Mouse (Mus musculus) liver, embryonic 14.5 days (tissue): ENCODE measurements at regions not wholly inside any gene's neighbourhood (a gene's known extent, or its start where the extent isn't known, plus 50 kb on each side); places are given as distances from the start of the nearest gene placed in this dataset.

Source experiments
- CTCF ChIP-seq: IDR thresholded peaks from 2 replicates; pipeline ENCODE4 v1.5.1; 2016; ENCODE audit warnings: antibody characterized with exemption, low read depth, control low read depth
- EP300 ChIP-seq: IDR thresholded peaks from 2 replicates; pipeline ENCODE4 v1.6.1; 2016; ENCODE audit warnings: antibody characterized with exemption, low read depth

DNA sequence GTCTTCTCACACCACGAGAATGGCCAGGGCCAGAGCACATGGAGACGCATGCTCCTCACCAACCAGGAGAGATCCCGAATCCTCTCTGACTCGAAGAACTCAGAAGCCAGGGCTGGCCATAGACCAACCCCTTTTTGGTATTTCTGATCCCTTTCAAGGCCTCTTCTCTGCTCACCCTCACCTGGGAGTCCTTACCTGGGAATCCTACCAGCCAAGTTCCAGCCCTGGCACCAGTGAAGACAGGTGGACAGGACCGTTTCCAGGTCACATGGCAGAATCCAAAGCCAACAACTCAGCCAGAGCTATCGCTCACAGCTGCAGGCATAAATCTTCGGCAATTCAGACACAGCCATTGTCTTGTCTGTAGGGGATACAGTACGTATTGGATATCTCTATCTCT lies 626.2 kb upstream of the Fam19a5 start:
- TF ChIP-seq EP300 (no peak), CTCF (no peak)
